Mouse (Mus musculus): ENCODE data around the gene Unc5a. TPM values are rescaled to one million over a fixed set of nuclear protein-coding genes. Genes with fewer than 3 reads are reported as not detected.

Gene Unc5a
- 10 to 100 TPM; 12.0 to 13.8 TPM for total RNA-seq (2021)
- long read RNA-seq, experiment 1, partial matches to known transcripts, result 5 of 10 reads
- long read RNA-seq, experiment 1, other reads (novel, unspliced or antisense), result 0 of 10 reads
- long read RNA-seq, experiment 2, partial matches to known transcripts, result 5 of 7 reads
- long read RNA-seq, experiment 2, other reads (novel, unspliced or antisense), result 1 of 7 reads

DNA sequence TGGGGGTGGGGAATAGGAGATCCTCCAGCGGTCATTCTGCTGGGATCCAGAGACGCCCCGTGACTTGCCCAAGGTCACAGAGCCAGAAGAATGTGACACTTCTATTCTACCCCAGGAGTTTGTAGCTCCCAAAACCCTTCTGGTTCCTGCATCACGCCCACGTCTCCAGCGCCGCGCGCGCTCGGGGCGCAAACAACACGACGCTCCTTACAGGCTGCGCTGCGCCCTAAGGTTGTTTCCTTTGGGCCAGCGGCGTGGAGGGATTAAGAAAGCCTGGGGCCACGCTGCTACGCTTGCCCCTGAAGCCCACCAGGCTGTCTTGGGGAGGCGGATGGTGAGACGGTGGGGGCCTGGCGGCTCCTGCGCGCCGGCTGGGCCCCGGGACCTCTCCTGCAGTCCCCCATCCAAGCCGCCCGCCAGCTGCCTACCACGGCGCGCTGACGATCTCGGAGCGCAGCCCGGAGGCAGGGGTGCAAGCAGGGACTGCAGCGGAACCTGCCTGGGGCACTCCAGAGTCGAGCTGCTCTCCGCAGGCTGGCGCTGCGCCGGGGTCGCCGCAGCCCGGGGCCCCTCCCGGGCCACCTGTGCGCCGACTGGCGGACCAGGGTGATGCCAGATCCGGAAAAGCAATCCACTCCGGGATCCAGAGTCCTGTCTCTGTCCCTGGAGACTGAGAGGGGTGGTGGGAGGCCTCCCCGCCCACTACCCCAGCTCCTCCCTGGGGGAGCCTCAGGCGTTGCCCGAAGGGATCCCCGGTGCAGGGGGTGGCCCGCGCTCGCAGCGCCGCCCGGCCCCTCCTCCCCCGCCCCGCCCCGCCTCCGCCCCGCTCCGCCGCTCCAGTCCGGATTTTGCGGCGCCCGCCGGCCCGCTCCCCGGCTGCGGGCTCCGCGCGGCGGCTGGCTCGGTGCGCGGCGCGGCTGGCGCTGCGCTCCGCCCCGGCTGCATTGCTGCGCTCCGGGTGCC, at the start of gene Unc5a:
TSS of gene Unc5a (plus strand) at position 881 of the 963 bp plus-strand sequence.
- DNase-seq (ENCODE audit: low spot score in 2 of 2), result no peak

DNA sequence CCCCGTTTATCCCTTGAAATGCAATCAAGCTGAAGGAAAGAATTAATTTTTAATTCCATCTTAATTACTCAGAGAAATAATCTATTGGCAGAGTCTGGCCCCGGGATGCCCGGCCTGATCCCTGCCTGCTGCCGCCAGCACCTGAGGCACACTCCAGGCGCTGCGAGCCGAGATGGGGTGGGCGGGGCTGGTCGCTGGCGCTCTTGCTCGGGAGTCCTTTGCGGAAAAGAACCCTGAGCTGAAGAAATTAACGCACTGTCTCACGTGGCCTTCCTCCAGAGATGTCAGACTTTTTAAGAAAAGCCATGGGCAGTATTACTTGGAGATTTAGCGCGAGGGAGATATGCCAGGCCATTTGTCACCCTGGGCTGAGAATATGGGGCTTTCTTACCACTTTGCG, 37.2 kb upstream of the Unc5a start:
- no peak for DNase-seq (ENCODE audit: low spot score in 2 of 2)

DNA sequence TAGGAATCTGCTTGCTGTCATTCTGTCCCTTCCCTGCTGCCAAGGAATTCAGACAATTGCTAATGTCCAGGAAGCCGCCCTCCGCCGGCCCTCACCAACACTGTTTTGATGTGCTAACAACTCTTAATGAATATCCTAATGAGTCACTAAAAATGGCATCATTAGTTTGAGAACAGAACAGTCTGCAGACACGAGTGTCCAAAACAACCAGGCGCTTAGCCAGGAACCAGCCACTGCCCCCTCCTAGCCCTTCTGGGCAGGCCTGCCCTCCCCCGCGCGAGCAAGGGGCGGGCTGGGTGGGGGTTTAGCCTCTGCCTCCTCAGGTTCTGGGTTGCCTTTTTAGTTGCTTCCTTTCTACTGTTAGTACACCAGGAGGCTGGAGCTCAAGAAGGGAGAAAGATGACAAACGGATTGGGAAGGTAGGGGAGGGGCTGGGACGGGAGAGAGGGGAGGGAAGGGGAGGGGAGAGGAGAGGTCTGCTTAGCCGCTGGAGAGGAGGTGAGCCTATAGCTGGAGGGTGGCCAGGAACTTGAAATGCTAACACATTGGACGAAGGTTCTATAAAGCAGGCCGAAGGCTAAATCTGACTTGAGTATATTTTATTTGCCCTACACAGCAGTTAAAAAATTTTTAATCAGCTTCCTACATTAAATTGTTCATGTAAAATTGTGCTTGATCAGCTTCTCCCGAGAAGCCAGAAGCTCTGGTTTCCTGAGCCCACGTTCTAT, 36.2 kb upstream of the Unc5a start:
- DNase-seq (ENCODE audit: low spot score in 2 of 2), result no peak

DNA sequence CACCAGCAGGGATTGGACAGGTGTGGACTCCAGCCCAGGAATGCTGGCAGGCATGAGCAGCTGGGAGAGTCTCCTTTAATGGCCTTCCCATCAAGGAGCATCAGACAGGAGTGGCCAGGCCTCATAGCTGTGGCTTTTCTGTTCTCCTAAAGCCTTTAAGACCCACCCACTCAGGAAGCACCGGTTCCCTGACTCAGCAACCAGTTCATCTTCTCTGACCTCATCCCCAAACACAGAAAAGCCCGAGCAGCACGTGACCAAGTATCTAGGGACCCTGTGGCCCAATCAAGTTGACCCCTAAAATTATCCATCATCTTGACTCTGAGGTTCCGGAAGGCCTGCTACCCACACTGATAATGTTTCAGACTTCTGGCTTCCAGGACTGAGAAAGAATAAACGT, 32.6 kb upstream of the Unc5a start:
- DNase-seq (ENCODE audit: low spot score in 2 of 2), result no peak

DNA sequence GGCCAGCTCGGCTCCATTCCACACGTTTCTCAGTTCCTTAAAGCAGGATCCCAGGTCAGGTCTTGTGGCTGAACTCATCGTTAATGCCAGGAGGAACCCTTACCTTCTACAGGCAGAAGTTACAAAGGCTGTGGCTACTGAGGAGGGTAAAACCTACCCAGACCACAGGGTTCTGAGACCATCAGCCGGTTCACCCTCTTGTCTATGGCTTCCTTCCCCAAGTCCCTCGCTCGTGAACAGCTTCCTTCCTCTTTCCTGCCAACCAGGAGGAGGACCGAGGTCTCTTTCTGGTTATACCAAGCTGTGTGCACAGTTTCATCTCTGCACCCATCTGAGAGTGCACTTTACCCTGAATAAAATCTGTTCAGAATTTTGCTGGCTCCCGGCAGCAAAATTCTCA, 30.3 kb upstream of the Unc5a start:
- DNase-seq (ENCODE audit: low spot score in 2 of 2), result no peak

DNA sequence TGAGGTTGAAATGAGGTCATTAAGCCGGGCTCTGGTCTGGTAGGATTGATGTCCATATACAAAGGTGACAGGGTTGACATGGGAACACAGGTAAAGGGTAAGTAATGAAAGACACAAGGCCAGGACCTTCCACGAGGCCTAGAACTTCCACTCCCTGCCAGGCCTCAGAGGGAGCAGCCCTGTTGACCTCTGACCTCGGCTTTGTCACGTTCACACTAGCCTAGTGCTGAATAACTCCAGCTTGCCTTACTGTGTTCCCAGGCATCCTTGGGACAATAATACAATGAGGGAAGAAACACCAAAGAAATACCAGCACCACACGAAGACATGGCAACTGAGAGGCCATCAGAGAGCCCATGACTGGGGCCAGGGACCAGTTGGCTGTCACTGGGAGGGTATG, 29.5 kb upstream of the Unc5a start:
- no peak for DNase-seq (ENCODE audit: low spot score in 2 of 2)

DNA sequence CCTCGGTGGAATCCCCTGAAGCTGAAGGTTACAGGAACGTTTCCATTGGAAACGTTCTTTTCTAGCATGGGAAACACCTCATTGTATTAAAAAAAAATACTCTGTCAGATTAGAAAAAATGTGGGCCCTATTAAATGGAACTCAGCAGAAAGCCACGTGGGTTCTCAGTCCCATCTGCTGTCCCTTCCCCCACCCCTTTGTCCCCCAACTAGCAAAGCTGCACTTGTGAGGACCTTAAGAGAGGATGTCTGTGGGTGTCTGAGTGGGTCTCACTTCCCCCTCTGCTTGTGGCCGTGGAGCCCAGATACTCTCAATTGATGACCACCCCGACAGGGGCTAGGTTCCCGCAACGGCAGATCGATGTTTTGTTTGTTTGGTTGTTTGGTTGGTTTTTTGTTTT, 27.5 kb upstream of the Unc5a start:
- DNase-seq (ENCODE audit: low spot score in 2 of 2), result no peak

DNA sequence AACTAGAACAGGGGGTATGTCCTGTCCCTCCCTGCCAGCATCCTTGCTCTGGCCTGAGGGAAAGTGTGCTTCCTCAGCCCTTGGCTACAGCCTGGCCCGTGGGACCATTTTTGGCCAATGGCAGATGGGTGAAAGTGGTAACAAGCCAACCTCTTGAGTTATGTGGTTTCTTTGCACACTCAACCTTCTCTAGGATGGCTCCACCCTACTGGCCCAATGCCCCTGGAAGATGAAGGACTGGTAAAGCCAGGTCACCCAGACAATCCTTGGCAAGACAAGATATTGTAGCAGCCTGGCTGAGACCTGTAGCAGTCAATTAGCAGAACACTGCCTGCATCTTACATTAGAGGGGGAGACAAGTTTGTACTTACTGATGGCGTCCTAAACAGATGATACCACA, 25.5 kb upstream of the Unc5a start:
- no peak for DNase-seq (ENCODE audit: low spot score in 2 of 2)

DNA sequence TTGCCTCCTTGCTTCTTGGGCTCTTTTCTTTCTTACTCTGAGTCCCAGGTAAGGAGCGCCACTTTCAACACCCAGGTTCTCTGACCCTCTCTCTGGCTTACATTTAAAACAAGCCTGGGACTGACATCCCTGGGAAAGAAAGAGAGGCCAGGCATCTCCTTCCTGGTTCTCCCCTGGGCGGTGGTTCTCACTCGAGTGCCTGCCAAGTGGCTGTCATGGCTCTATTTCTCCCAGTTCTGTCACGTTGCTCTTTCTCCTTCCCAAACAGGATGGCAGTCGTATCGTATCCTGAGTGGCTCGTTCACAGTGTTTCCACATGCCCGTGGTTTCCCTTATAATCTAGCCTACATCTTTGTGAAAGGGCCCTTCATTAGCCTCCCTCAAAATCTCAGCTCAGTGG, 23.7 kb upstream of the Unc5a start:
- no peak for DNase-seq (ENCODE audit: low spot score in 2 of 2)

DNA sequence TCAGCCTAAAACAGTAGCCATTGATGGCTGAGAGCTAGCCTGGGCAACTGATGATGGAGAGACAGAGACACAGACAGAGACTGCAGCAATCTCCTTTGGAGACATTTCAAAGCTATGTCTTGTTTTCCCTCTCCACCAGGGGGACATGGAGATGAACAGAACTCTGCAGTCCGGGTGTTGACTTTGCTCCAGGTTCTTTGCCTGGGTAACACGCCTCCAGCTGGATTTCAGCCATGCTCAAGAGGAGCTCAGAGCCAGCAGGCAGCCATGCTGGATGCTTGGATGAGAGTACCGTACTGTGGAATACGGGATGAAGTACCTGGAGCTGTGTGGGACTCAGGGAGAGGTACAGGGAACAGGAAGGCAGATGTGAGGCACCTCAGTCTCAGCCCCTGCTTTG, 22.6 kb upstream of the Unc5a start:
- DNase-seq (ENCODE audit: low spot score in 2 of 2), result no peak

DNA sequence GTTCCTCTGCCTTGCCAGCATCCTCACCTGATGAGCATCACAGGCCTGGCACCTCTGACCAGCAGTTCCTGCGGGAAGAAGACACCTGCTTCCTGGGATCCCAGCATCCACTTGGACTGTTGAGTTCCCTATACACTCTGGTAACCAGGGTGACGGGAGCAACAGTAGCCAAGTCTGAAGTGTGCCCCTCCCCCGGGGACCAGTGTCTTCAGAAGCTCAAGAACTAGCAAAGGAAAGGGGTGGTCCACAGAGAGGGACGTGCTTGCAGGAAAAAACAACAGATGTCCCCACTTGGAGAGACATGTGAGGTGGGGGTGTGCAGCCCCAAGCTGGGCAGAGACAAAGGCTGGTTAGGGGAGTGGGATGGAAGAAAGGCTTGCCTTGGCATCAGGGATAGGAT, 19.1 kb upstream of the Unc5a start:
- DNase-seq (ENCODE audit: low spot score in 2 of 2), result no peak

DNA sequence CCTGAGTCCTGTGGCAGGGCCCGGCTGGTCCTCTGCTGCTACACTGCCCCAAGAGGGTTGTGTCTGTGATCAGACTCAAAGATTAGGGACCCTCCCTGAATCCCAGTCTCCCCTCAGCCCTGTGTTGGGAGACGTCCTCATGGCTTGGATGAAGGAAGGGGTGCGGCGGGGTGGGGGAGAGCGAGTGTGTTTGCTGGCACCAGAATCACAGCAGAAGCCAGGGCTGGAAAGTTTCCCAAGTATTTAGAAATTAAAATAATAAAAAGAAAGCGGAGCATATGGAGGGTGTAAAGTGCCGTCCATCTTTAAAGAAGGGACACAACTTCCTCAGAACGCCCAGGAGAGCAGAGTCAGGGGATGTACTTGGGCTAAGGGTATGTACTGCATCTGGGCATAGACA, 14.3 kb upstream of the Unc5a start:
- no peak for DNase-seq (ENCODE audit: low spot score in 2 of 2)

DNA sequence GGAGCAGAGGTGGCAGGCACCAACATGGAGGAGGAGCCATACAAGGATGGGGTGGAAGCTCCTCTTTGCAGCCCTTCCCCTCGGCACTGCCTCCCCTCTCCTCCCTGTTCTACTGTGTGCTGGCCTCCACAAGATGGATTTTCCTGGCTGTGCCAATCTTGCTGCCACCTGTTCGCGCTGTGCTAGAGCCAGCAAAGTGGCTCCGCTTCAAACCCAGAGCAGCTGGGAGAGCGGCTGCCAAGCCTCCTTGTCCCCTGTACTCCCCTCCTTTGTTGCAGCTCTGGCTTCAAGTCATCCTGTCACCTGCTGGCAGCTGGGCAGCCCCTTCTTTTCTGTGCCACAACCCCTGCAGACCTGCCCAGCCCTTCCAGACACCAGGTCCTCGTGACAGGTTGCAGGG, 13.0 kb upstream of the Unc5a start:
- no peak for DNase-seq (ENCODE audit: low spot score in 2 of 2)

DNA sequence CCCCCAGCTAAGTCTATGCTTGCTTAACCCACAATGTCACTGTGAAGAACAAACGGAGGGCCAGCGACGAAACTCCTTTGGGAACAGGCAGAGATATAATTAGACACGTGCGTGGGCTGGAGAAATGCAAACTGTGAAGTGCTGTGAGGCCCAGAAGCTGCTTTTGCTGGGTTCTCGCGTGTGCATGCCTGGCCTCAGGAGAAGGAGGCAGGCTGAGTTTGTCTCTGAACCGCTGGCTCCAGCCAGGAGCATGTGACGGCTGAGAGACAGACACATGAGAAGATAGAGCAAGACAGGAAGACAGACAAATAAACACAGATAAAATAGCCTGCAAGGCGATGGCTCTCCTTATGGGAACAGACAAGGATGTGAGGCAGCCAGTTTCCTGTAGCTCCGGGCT, 11.3 kb upstream of the Unc5a start:
- no peak for DNase-seq (ENCODE audit: low spot score in 2 of 2)

DNA sequence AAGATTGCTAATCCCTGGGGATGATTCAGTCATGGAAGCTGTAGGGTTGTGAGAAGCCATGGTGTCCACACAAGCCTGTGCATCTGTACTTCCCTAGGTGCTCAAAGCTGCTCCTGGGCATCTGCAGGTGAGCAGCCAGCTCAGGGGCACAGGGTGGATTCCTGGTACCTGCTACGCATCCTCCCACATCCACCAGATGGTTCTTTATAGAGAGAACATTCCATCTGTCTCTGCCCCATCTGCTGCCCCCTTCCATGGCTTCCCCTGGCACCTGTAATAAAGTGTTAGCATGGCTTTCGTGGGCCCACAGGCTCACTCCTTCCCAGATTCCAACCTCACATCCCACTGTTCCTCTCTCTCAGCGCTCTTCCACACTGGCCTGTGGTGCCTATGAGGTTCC, 10.7 kb upstream of the Unc5a start:
- DNase-seq (ENCODE audit: low spot score in 2 of 2), result no peak

DNA sequence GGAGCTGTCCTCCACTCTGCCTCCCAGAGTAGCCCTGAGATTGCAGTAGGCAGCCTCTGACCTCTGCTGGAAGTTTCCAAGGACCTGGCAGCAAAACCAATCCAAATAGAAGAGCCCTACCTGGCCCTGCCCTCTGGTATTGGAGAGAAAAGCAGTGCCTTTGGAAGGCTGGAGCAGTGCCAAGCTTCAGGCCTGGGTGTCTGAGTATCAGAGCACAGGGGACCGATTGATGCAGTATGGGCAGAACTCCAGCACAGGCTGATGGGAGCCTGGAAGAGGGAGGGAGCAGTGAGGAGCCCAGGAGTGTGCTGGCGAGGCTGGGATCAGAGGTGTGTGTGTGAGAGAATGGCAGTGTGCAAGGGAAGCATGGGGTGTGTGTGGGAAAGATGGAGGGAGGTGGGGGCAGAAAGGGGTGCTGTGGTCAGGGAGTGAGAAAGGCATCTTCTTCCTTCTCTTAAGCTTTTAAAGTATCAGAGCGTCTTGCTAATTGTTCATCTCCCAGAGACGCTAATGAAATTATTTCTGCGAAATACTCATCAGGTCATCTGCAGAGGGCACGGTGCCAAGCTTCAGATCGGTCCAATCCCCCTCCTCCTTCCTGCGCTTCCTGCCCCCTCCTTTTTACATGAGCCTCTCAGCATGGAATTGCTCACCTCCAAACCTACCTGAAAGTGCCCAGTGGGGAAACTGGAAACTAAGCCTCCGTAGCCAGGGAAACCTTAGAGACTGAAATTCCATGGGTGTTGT, 4.6 kb upstream of the Unc5a start:
- no peak for DNase-seq (ENCODE audit: low spot score in 2 of 2)

DNA sequence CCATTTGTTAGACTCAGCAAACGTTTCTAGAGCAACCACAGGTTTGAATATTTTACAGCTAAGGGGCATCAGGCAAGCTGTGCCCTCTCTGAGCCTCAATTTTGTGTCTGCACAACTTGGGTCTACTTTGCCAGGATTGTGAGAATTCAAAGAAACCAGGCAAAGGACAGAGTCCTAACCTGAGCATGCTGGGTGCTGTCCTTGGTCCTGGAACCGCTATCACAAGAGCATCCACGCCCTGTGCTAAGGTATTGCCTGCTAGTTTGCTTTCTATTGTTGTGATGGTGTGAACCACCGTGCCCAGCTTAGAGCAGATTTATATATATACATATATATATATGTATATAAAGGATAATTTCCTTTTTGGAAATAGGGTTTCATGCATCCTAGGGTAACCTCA, 3.9 kb upstream of the Unc5a start:
- DNase-seq (ENCODE audit: low spot score in 2 of 2), result no peak

DNA sequence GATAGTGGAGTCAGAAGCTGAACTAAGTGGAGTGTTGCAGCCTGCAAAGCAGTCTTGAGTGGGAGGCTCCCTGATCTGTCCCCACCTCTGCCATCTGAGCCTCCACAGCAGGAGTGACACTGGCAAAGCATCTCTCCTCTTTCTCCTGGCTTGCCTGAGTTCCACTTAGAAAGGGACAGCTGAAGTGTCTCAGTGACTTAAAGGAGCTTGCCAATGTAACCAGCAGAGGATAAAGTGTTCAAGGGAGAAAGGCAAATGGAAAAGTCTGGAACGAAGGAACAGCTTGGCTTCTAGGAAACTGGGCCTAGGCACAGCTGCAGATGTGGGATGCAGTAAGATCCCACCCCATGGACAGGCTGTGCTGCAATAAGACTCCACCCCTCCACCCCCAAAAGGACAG, 2.8 kb upstream of the Unc5a start:
- DNase-seq (ENCODE audit: low spot score in 2 of 2), result no peak

DNA sequence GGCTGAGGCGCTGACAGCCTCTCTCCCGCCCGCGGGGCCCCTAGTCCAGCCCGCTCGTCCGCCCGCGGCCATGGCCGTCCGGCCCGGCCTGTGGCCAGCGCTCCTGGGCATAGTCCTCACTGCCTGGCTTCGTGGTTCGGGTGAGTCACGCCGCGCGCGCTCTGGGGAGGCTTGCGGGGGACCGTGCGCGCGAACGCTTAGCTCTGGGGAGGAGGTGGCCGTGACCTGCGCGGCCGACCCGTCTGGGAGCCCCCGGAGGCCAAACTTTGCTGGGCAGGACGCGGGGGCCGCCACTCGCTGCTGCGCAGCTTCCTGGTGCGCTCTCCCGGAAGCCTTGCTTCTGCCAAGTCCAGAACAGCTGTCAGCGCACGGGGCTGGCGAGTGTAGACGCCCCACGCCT, 381 bp downstream of the Unc5a start:
- no peak for DNase-seq (ENCODE audit: low spot score in 2 of 2)

DNA sequence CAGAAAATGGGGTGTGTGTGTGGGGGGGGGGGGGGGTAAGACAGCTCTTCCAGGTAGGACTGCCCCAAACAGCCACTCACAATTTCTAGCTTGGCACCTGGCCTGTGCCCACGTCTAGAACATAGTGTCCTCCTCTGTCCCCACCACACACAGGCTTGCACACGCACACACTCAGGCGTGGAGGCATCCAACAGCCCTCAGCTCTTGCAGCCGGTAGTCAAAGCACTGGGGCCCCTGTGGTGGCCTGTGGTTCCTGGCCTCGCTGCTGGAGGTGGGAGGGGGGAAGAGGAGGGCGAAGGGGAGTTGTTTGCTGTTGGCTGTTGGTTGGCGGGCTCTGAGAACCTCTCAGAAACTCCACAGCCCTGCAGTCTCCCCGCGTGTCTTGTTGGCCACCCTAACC, 920 bp downstream of the Unc5a start:
- no peak for DNase-seq (ENCODE audit: low spot score in 2 of 2)

DNA sequence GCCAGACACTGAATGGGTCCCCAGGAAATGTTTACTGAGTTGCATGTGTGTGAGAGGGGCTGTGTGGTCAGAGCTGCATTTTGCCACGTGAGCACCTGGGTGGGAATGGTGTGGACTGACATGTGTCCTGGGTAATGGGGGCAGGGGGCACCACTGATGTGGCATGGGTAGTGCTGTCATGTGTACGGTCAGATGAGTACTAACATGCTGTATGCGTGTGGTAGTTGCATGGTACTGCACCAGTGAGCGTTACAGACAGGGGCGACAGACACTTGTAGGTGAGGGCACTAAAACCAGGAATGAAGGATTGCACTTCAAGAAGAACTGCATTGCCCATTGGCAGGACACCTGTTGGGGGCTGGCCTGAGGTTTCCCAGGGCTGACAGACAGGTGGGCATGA, 2.0 kb downstream of the Unc5a start:
- no peak for DNase-seq (ENCODE audit: low spot score in 2 of 2)

DNA sequence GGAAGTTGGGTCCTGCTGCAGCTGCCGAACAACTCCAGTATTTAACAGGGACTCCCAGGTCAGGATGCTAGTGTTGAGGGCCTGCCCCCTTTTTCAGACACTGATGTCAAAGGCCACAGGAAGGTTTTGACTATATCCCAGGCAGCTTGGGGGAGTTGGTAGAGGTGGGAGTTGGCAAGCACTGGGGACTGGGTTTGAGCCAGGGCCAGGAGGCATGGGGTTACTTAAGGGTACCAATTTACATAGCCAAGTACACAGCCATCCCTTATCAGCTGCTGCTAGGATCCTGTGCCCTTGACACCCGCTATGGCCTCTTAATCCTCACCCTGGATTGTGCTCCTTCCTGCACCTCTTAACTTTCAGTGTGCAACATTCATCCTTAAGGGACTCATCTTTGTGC, 5.5 kb downstream of the Unc5a start:
- no peak for DNase-seq (ENCODE audit: low spot score in 2 of 2)
